Mouse (Mus musculus) cerebellum, postnatal 25 days (tissue): Measurements from ENCODE around the gene Slc3a1.

Experiments used
- DNase-seq, 2 experiments: peaks; one replicate each; pipeline ENCODE4 v3.0.0; 2021; ENCODE audit warnings: mixed read lengths in 2 of 2

Slc3a1 gene

GRCm38 (mm10) chr17:85090120-85091099 is 62.2 kb downstream of the Slc3a1 start, which contains the start of the genes Prepl and Camkmt:
Gene Prepl, minus strand, starts transcription at chr17:85090241.
Gene Camkmt, plus strand, starts transcription at chr17:85090552.
- DNase-seq: peak; percentile 96

- DNase-seq: no peak
These were observed 63.6 kb downstream of the Slc3a1 start for GRCm38 (mm10) chr17:85091762-85092161.

- DNase-seq: no peak
These were observed 68.2 kb downstream of the Slc3a1 start for GRCm38 (mm10) chr17:85096396-85096795.

- DNase-seq: no peak
These were observed 70.6 kb downstream of the Slc3a1 start for GRCm38 (mm10) chr17:85098677-85099323.

GRCm38 (mm10) chr17:85100232-85100631 is 72.1 kb downstream of the Slc3a1 start:
- no peak for DNase-seq

- DNase-seq: no peak
These were observed 73.6 kb downstream of the Slc3a1 start for GRCm38 (mm10) chr17:85101751-85102150.

- no peak for DNase-seq
These were observed 75.1 kb downstream of the Slc3a1 start for GRCm38 (mm10) chr17:85103310-85103709.

- DNase-seq: no peak
These were observed 82.5 kb downstream of the Slc3a1 start for GRCm38 (mm10) chr17:85110640-85111039.

GRCm38 (mm10) chr17:85113441-85113840 is 85.3 kb downstream of the Slc3a1 start:
- no peak for DNase-seq
